Mouse (Mus musculus) kidney, adult 8-10 months (tissue): ENCODE data around the gene Rasgef1b.

Experiments used
- DNase-seq, 2 experiments: peaks; one replicate each; pipeline ENCODE4 v3.0.0; 2022

The Rasgef1b gene

GRCm38 (mm10) chr5:99283636-99284035 is 445.2 kb downstream of the Rasgef1b start:
- no peak for DNase-seq

GRCm38 (mm10) chr5:99280536-99280935 is 448.3 kb downstream of the Rasgef1b start:
- no peak for DNase-seq

- no peak for DNase-seq
Observed at GRCm38 (mm10) chr5:99279016-99279757, 449.7 kb downstream of the Rasgef1b start.

GRCm38 (mm10) chr5:99278364-99278763 is 450.5 kb downstream of the Rasgef1b start:
- no peak for DNase-seq

GRCm38 (mm10) chr5:99277536-99277935 is 451.3 kb downstream of the Rasgef1b start:
- DNase-seq = no peak

- DNase-seq = no peak
Observed at GRCm38 (mm10) chr5:99274119-99274563, 454.7 kb downstream of the Rasgef1b start.

GRCm38 (mm10) chr5:99271531-99271930 is 457.3 kb downstream of the Rasgef1b start:
- DNase-seq = no peak

GRCm38 (mm10) chr5:99269131-99269530 is 459.7 kb downstream of the Rasgef1b start:
- DNase-seq = peak; percentile 13 to 34

GRCm38 (mm10) chr5:99267338-99267737 is 461.5 kb downstream of the Rasgef1b start:
- no peak for DNase-seq

- no peak for DNase-seq
Observed at GRCm38 (mm10) chr5:99266301-99266700, 462.6 kb downstream of the Rasgef1b start.

- no peak for DNase-seq
Observed at GRCm38 (mm10) chr5:99262197-99262920, 466.5 kb downstream of the Rasgef1b start.

GRCm38 (mm10) chr5:99261121-99261724 is 467.6 kb downstream of the Rasgef1b start:
- peak in 1 of 2 experiments; percentile 30 for DNase-seq

- no peak for DNase-seq
Observed at GRCm38 (mm10) chr5:99258003-99258500, 470.8 kb downstream of the Rasgef1b start.

- DNase-seq = peak; percentile 92 to 95
Observed at GRCm38 (mm10) chr5:99252203-99253135, 476.4 kb downstream of the Rasgef1b start.

GRCm38 (mm10) chr5:99251379-99252202 is 477.3 kb downstream of the Rasgef1b start:
- peak in 1 of 2 experiments; percentile 11 for DNase-seq

- DNase-seq = no peak
Observed at GRCm38 (mm10) chr5:99250820-99251219, 478.0 kb downstream of the Rasgef1b start.

GRCm38 (mm10) chr5:99248501-99248900 is 480.4 kb downstream of the Rasgef1b start:
- peak; percentile 92 to 98 for DNase-seq

- no peak for DNase-seq
Observed at GRCm38 (mm10) chr5:99247915-99248314, 480.9 kb downstream of the Rasgef1b start.

- DNase-seq = no peak
Observed at GRCm38 (mm10) chr5:99247441-99247840, 481.4 kb downstream of the Rasgef1b start.

GRCm38 (mm10) chr5:99246972-99247371 is 481.9 kb downstream of the Rasgef1b start:
- DNase-seq = no peak
